Mouse (Mus musculus): ENCODE results near the gene Spsb1.
A peak's percentile ranks its signal among the peaks of the same experiment; 100 is the strongest.

Spsb1 gene

DNA sequence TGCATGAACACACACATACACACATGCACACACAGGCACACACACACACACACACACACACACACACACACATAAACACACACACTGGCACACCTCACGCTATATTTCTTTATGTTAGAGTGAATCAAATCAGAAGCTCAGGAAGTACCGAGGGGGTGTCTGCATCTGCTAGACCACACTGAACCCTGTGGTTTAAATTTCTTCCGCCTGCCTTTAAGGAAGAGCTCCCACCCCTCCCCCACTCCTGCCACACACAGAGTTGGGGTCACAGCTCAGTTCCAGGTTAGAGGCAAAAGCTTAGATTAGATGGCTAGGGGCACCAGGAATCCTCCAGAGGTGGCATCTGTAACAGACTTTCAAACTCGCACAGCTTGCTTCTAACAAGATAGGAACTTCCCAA lies 42.4 kb downstream of the Spsb1 start:
- peak; percentile 64 to 71 for DNase-seq

DNA sequence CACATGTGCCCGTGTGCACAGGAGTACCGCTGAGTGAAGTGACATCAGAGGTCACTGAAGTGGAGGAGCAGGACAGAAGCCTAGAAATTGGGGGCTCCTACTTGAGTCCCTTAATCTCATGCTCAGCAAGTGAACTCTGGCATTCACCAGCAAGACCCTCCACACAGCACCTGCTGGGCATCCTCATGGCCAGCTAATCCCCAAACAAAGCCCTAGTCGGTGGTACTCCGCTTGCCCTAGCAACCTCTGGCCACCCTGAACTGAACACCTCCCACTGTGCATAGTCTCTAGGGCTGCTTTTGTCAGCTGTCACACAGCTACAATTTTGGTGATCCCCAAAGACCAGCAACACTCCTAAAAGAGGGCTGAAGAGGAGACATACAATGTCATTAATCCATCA lies 44.3 kb downstream of the Spsb1 start:
- no peak for DNase-seq

DNA sequence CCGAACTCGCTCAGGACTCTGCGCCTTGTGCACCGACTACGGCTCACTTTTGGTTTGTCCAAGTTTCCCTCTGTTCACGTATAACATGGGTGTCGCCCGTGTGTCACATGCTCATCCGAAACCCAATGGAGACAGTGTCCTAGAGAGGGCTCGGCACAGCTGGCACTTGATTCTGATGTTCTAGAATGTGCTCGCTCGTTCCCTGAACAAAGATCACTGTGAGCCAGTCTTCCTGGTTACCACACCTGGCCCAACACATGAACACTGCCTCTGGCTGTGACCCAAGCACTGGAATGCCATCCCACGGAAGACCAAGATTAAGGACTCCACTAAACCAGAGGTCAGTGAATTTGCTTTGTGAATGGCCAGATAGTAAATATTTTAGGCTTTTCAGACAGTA lies 45.3 kb downstream of the Spsb1 start:
- DNase-seq: no peak

DNA sequence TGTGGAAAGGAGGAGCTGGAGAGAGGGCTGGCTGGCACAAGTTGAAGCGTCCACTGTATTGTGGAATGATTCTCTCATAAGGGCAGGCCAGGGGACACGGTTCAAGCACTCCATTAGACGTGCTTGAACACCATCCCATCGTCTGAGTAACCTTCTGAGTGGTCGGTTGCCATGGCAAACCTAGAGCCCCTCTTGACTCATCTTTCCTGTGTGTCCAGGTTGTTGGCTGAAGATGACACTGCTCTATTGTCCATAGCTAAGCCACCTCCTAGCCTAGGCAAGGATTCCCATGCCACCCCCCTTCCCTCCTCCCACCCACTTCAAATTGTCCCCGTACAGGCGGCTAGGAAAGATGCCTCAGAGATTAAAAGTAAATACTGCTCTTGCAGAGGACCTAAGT lies 45.9 kb downstream of the Spsb1 start:
- DNase-seq: no peak

DNA sequence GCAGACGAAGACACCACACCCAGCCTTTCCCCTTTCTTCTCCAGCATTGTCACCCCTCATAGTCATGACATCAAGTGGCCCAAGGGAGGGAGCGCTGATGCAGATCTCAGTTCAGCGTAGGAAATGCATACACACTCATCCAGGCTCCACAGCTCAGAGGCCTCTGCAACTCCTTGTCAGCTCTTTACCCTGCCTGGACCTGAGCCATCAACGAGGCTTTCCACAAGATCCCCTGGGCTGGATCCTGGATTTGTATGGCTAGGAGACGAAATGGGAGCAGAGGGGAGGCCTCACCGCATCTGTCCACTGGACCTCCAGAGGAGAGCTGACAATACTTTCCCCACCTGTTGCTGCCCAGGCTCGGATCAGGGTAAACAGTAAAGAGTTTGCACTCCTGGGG lies 47.2 kb downstream of the Spsb1 start:
- DNase-seq: no peak

DNA sequence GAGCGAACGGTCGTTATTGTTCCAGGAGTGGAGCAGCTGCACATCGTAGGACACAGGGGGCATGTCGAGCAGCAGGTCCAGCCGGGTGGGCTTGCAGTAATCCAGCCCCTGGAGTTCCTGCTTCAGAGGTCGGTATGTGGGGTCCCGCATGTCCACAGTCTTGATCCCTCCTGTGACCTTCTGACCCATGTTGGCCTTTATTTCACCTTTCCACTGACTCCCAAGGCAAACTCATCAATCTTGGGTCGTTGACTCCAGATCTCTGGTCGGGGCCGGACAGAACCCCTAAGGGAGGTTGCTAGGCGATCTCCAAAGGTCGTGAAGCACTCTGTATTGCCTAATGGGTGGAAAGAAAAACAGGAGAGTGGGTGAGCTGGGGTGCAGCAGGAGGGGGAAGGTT lies 47.9 kb downstream of the Spsb1 start:
- no peak for DNase-seq

DNA sequence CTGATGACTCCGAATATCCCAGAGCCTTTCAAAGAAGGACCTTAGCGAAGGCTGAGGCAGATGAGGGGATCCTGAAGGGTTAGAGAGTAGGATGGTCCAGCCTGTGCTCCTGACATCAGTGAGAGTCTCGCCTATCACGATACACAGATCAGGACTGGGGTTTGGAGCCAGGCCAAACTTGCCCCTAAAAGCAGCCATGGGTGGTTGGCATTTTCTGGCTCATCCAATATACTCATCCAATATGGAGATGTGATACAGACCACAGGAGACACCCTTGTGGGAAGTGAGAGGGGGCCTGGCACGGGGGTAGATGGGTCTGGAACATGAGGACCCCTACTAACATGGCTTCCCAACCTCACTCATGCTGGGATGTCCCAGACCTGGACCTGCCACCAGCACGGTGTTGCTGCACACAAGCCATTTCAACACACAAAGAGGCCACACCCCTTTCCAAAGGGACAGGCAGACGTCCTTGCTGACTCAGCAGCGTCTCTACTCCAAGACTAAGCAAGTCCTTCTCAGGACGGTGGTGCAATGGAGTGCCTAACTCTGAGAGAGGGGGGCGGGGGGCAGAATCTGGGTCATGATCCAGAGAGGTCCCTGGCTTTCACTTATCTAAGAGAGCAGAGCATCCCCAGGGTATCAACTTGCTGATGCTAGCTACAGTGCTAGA lies 49.4 kb downstream of the Spsb1 start:
- DNase-seq: no peak

- no peak for DNase-seq
Observed at GRCm38 (mm10) chr4:149903026-149903425, 51.8 kb downstream of the Spsb1 start.

DNA sequence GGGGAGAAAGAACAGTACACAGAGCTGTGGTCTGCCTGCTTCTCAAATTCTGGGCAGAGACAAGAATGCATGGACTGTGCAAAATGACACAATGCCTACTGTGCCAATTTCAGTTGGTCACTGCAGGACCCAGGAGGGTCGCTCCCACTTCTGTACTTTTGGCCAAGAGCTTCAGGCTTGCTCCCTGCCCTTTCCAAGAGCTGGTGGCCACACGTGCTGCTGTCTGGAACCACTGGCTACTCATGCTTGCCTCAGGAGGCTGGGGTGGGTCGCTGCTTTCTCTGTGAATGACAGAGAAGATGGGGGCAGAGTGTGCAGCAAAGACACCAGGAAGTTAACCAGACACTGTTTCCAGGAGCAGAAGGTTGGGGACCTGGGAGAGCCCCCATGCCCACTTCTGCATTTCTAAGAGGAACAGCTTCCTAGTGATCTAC lies 53.5 kb downstream of the Spsb1 start:
- no peak for DNase-seq

DNA sequence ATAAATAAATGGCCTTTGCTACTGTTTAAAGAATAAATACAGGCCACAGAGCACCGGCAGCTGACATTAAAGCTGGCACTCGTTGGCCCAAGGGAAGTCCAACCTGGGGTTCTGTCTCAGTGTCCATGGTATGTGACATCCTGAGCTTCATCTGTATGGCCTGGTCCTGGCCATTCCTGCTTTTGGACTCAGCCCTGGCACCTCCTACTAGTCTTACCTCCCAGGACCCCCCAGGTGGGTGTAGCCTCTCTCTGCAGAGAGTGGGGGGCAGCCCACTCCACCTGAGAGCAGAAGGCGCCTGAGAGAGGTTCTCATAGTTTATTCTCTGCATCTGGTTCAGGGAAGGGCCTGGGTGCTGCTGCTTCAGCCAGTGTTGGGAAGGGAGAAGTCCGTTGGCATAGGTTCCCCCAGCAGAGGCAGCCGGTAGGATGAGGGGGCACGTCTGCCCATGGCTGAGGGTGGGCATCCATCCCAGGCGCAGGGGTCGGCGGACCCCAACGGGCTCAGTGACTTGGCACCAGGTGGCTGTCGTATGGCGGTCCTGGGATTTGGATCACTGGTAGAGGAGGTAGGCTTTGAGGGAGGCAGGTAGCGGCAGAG lies 57.1 kb downstream of the Spsb1 start:
- no peak for DNase-seq

- DNase-seq: no peak
Observed at GRCm38 (mm10) chr4:149896024-149896538, 58.8 kb downstream of the Spsb1 start.

GRCm38 (mm10) chr4:149895226-149895625 lies 59.6 kb downstream of the Spsb1 start:
- no peak for DNase-seq

GRCm38 (mm10) chr4:149894300-149894699 lies 60.5 kb downstream of the Spsb1 start:
- DNase-seq: no peak

DNA sequence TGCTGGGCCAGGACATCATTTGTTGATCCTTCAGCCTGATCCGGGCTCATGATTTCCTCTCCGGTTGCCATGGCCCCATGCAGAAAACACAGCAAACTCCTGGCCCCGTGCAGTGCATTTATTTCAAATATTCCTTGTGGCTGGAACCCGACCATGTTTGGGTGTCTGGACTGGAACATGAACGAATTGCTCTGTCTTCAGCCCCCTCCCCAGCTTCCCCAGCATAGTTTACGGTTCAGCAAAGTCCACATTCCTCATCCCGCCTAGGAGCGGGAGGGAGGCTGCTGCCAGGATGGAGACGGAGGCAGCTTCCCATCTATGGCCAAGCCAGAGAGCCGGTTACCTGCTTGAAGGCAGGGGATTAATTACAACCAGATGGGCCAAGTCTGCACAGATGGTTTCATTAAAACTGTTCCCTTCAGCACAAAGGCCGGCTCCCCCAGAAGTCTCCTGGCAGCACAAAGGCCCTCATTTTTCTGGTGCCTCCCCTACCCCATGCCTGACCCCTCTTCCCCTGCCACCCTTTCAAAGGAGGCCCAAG lies 61.2 kb downstream of the Spsb1 start:
- DNase-seq: no peak

DNA sequence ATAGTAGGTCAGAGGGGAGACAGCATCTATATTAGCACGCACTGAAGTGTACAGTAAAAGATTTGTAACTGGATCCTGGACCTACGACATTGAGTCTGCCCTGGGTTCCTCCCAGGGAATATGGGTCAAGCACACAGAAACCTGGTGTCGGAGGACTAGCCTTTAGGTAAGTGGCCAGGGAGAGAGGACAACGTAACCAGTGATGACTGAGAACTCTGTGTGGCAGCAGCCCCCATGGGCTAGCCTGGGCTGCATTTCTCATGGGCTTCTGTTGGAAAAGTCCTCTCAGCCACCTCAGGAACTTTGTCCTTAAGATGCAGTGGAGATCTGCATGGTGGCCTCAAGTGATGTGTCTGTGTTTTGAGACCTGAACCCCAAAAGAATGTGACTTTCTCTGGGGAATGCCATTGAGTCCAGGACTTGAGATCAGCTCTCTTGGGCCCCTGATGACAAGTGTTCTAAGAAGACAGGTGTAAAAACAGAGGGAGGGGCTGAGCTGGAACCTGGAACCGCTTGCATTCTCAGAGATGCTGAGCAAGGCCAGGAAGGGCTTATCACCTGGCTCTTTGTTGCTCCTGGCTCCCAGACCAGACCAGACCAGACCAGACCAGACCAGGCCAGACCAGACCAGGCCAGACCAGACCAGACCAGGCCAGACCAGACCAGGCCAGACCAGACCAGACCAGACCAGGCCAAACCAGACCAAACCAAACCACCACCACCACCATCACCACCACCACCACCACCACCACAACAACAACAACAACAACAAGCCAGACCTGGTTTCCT lies 63.5 kb downstream of the Spsb1 start:
- DNase-seq: no peak

- DNase-seq: no peak
Observed at GRCm38 (mm10) chr4:149890551-149890950, 64.3 kb downstream of the Spsb1 start.

GRCm38 (mm10) chr4:149889851-149890250 lies 65.0 kb downstream of the Spsb1 start:
- DNase-seq: peak in 1 of 2 experiments; percentile 41

- DNase-seq: peak in 1 of 2 experiments; percentile 54
Observed at GRCm38 (mm10) chr4:149888736-149889470, 65.9 kb downstream of the Spsb1 start.

DNA sequence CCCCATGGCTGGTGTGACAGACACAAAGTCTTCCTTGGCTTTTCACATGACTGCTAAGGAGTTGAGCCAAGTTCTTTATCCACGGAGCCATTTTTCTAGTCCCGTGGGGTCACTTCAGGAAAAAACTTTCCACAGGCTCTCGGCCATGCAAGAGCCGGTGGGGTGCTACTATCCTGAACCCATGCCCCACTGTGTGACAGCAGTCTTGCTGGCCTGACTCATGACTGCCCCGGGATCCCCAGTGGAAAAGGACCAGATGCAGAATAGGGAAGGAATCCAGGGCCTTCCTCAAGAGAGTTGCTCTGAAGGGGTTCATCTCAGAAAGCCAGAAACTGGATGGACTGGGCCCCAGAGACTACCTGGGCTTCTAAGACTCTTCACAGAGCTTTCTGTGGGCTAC lies 66.7 kb downstream of the Spsb1 start:
- no peak for DNase-seq

DNA sequence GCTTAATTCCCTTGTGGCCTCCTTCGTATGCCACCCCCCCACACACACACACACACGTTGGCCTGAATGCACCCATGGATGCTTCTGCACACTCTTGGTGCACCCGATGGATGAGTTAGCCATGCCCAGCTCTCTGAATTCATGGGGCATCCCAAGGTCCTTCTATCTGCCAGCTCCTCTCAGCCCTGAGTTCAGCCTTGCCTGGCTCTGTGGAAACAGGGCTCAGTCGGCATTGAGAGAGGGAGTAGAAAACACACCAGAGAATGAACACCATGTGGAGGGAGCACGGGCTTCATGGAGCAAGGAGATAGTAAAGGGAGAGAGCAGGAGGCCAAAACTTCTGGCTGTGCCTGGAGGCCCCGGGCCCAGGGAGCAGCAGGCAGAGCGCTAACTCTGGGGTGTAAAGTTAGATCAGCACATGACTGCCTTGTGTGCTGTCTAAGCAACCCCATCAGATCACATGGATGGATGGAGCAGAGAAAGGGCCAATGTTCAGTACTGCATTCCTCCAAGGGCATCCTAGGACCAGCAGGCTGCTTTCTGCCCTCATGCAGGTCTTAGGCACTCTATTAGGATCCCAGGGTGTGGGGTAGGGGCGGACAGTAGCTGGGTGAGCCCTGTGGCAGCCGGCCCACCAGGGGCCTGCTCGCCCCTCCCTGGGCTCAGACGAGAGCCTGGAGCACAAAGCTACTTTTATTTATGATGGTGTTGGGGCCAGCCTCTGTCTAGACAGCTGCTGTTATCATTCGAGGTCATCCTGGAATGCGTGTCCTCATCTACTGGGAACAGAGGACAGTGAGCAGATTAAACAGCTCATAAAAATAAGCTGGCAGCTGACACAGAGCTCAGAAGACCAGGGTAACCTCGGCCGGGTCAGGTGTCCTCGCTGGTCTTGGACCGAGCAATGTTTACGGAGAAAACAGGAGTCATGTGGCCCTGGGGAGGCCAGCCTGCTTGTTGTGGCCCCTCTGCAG lies 68.3 kb downstream of the Spsb1 start:
- no peak for DNase-seq

DNA sequence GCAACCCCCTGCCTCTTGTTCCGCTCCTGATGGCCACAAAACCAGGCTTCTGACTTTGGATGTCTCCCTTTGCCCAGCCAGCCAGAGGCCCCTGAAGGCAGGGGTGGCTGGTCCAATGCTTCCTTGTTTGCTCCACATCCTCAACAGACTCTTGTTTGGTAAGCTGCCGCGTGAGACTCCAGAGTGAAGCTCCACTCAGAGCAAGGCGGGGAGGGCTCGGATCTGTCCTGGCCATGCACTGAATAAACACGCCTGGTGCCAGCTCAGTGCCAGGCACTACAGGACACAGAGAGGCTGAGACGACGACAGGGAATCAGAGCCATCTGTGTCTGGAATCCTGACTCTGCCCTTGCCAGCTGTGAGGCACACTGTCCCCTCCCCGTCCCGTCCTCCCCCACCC lies 70.9 kb downstream of the Spsb1 start:
- no peak for DNase-seq

Measured in thymus, postnatal 36 days (tissue).